17 mouse cellular contexts compared by ENCODE assay signal in the genomic region with DNA sequence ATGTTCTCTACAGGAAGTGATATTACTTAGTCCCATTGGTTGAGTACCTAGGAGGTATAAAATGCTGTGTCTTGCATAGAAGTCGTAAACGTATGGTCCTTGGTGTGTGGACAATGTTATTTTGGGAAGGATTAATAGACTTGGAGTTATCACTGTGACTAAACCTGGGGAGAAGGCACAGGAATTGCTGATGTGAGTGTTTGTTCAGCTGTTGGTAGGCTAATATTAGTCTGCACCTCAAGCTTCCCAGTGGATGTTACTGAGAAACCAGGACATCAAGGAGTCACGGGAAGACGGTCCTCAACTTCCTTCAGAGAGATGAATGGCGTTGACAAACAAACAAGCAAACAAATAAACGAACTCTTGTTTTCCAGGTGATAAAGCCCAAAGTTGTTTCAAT.
"Had no signal": no experiment of that assay in that cellular context is flagged by ENCODE, and none has a peak within 500 bp of the region (broad histone marks: within the 10 kb centered on the region; RNA-seq: fewer than 3 reads in every experiment).

No protein-coding gene starts in this region.

- H3K27me3 ChIP-seq: midbrain, embryonic 13.5 days; midbrain, embryonic 15.5 days; neural tube, embryonic 13.5 days; neural tube, embryonic 15.5 days had no signal

- DNase-seq: lung, adult 18-20 months; lung, embryonic 14.5 days; lung, postnatal 10 days; lung, postnatal 4 days; retina, postnatal 1 day; right cerebral cortex, adult 18-20 months; right cerebral cortex, postnatal 25 days; right cerebral cortex, postnatal 4 days; spleen, adult 18-20 months; thymus, adult 18-20 months; thymus, postnatal 25 days; thymus, postnatal 4 days had no signal

- H3K4me2 ChIP-seq: lung, embryonic 14.5 days; midbrain, embryonic 11.5 days; midbrain, embryonic 13.5 days; midbrain, embryonic 15.5 days; neural tube, embryonic 13.5 days; neural tube, embryonic 15.5 days had no signal

- H3K9me3 ChIP-seq: midbrain, embryonic 15.5 days; neural tube, embryonic 13.5 days; neural tube, embryonic 15.5 days had no signal

- H3K4me1 ChIP-seq: midbrain, embryonic 13.5 days; midbrain, embryonic 15.5 days; neural tube, embryonic 13.5 days; neural tube, embryonic 15.5 days had no signal

- H3K9ac ChIP-seq: lung, embryonic 14.5 days; midbrain, embryonic 13.5 days; midbrain, embryonic 15.5 days; neural tube, embryonic 13.5 days; neural tube, embryonic 15.5 days had no signal

- H3K36me3 ChIP-seq: midbrain, embryonic 13.5 days; midbrain, embryonic 15.5 days; neural tube, embryonic 13.5 days; neural tube, embryonic 15.5 days had no signal

- H3K27ac ChIP-seq: midbrain, embryonic 13.5 days; midbrain, embryonic 15.5 days; neural tube, embryonic 13.5 days; neural tube, embryonic 15.5 days had no signal

- ATAC-seq: midbrain, embryonic 13.5 days; midbrain, embryonic 15.5 days had no signal

- H3K4me3 ChIP-seq: midbrain, embryonic 13.5 days; midbrain, embryonic 15.5 days; neural tube, embryonic 13.5 days; neural tube, embryonic 15.5 days had no signal
